Mouse (Mus musculus) MEL-GATA-1-ER (cell line): ENCODE data around the gene Tmem167b.
"Not testable (repeated sequence)": the region's sequence is repeated elsewhere in the genome, so short reads cannot be mapped to it uniquely, and the experiment has no call there.

ENCODE experiments used
- DNase-seq: peaks from one replicate; pipeline ENCODE4 v3.0.0-alpha.2; 2012; ENCODE audit warnings: low read depth; ENCODE audit errors: extremely low read depth

Gene Tmem167b

GRCm38 (mm10) chr3:108562133-108562730, at the start of gene Tmem167b:
TSS of gene Tmem167b (minus strand) at chr3:108562466.
- DNase-seq, result peak; percentile 100

DNA sequence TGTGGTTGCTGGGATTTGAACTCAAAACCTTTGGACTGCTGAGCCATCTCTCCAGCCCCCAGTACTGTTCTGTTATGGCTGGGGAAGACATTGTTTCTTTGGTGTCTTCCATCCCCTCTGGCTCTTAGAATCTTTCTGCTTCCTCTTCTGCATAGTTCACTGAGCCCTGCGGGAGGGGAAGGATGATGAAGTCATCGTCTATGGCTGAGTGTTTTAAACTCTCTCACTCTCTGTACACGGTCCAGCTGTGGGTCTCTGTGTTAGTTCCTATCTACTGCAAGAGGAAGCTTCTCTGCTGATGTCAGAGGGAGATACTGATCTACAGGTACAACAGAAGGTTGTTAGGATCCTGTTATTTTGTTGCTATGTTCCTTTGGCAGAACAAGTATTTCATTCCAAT, 46.6 kb upstream of the Tmem167b start:
- DNase-seq, result no peak

DNA sequence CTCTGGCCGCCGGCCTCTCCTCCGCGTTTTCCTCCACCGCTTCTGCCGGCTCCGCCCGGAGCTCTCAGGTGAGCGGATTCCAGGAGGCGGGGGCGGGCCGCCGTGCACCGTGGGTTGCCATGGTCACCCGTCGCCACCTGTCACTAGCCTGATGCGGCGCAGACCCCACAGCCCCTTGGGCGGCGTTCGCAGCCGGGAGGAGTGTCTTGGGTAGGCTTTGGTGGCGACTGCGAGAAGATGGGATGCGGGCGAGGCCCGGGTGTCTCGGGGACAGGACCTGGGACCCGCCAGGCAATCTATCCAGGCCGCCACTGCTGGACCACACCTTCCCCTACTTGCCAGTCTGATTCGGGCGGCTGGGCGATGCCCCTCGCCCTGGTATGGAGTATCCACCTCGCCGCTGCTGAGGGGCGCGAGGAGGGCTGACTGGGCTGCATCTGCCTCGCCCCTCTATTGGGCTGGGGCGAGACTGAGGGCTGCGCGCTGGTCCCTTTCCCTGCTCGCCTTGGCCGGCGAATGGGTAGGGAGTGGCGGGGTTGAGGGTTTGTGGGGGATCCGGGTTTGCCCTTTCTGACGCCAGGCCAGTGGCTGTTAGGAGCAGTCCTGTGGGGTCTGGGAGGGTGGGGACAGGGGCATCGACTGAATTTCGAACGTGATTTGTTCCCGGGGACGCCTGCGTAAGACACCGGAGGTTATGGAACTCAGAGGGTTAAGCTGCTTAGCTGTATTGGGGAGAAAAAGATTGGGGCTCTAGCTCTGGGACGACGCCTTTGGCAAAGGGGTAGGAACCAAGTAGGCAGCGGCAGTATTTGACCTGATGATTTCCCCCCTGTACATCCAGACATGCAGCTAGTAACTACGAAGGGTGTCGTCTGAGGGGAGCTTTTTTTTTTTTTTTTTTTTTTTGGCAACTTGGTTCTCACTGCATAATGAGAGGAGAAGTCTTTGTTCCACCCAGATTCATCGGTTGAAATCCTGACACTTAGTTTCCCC, 29.6 kb upstream of the Tmem167b start:
- DNase-seq, result peak; percentile 21

DNA sequence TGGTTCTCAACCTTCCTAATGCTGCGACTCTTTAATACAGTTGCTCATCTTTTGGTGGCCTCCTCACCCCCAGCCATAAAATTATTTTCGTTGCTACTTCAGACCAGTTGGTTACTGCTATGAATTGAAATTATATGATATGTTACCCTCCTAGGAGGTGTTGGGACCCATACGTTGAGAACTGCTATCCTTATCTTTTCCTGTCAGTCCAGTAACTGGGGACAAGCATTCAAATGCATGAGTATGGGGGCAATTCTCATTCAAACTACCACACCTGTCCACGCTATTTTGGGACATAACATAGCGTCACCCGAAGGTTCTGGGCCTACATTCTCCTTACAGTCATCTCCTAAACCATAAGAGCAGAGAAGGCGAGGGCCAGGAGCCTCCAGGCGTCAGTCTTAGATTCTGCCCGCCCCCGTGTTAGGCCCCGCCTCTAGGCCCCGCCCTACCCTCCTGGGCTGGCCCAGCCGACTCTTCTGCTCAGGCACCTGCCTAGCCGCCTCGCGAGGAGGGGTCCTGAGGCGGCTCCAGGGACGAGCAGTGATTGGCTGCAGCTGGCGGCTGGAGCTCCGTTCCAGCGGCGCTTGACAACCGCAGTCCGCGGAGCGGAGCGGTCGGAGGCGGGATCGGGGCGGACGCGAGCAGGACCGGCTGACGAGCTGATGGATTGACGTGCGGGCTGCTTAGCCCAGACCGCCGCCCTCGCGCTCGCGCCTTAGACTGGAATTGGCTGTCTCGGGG, 28.7 kb upstream of the Tmem167b start, which contains the start of gene Wdr47:
Gene Wdr47, plus strand, starts transcription at position 494 of the 744 bp plus-strand sequence.
- DNase-seq, result peak; percentile 88

- DNase-seq, result no peak
These were observed 26.2 kb upstream of the Tmem167b start for GRCm38 (mm10) chr3:108588446-108588845.

- no peak for DNase-seq
These were observed 22.3 kb upstream of the Tmem167b start for GRCm38 (mm10) chr3:108584580-108584979.

DNA sequence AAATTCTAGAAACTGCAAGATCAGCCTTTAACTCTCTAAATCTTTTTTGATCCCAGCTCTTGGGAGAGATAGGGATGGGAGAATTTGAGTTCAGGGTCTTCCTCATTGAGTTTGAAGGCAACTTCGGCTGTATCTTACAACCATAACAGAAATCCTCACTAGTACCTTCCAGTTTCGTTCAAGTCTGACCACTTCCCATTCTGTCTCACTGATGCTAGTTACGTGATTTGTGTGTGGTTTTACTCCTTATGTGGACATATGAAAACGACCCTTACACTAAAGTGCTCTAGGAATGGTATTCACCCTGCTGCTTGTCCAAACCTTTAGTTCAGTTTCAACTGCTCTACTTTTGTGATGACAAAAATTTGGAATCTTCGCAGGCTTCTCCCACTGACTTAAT, 11.8 kb upstream of the Tmem167b start:
- no peak for DNase-seq

- no peak for DNase-seq
These were observed 10.2 kb upstream of the Tmem167b start for GRCm38 (mm10) chr3:108572309-108573010.

DNA sequence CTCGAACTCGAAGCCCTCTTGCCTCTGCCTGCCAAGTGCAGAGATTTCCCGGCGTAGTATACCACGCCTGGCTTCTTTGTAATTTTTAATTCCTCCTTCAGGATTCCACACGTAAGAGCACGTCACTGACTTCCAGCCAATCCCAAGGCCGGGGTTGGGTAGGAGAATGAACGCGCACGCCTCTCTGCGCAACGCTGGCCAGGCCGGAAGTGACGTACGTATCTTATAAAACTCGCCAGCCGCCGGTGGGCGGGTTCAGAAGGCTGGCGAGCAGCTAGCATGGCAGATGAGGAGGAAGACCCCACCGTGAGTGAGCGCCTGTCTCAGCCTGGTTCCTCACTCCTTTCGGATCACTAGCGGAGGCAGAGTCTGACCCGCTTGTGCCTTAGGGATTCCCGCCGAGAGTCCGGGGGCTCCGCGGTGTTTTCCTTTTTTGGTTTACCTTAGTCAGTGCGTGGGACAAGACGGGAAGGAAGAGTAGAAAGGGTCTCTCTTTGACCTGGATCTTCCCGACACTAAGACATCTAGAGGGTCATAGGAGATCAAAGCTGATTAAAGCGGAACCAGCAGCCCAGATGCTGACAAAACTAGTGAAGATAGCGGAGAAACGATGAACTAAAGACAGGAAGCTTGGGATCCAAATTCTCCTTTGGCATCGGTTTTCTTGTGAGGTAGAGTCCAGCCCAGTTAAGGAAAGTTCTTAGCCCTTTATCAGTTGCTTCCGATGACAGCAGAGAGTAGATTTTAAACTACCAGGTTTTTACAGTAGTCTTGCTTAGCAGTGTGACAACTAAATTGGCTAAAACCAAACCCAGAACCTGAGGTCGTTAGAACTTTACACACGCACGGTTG, 9.4 kb upstream of the Tmem167b start, which contains the start of gene Taf13:
Gene Taf13, plus strand, starts transcription at position 256 of the 852 bp plus-strand sequence.
- peak; percentile 99 for DNase-seq

- DNase-seq, result no peak
These were observed 8.5 kb upstream of the Tmem167b start for GRCm38 (mm10) chr3:108570813-108571212.

DNA sequence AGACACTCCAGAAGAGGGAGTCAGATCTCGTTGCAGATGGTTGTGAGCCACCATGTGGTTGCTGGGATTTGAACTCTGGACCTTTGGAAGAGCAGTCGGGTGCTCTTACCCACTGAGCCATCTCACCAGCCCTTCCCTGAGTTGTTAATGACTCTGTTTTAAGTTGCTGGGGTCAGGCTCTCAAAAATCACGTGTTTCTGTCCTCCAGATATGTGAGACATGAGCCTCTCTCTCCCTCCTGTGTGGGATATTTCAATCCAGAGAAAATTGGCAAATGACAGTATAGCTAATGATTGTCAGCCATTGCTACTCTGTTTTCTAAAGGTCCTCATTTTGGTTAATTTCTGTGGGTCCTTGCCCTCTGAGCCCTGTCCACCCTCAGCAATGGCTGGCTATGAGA, 7.4 kb upstream of the Tmem167b start:
- DNase-seq, result not testable (repeated sequence)

- no peak for DNase-seq
These were observed 6.0 kb upstream of the Tmem167b start for GRCm38 (mm10) chr3:108567990-108568877.

DNA sequence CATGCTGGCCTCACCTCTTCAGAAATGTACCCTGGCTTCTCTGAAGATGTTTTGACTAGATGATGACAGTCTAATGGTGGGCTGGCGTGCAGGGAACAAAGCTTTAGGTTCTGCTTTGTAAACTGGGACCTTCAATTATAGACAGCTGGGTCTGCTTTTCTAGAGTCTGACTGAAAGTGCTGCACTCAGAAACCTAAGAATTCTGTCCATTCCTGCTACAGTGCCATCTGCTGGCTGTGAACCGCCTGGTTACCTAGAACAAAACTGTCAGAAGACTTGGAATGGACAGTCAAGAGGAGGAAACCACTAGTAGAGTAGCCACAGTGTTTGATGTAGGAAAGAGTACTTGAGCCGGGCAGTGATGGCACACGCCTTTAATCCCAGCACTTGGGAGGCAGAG, 1.0 kb upstream of the Tmem167b start:
- peak; percentile 89 for DNase-seq

DNA sequence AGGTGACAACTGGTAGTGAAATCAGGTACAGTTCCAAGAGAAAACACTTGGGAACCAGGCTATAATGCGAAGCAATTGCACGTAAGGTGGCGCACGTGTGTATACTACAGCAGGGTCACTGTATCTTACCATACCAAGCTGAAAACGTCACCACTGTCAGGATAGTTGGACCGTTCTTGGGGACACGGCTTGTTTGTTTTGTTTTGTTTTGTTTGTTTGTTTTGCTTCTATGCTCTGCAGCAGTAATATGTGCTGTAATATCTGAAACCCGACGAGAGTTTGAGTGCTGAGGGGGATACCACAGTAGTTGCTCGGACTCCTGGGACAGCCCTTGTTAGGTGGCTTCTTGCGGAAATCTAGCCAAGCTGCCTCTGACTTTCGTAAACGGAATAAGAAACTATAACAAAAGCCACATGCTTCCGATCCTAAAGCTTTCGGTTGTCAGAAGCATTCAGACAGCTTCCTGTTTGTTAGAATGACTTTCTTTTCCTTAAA, 558 bp upstream of the Tmem167b start:
- DNase-seq, result peak; percentile 54

- no peak for DNase-seq
These were observed 4.4 kb downstream of the Tmem167b start for GRCm38 (mm10) chr3:108557888-108558287.

GRCm38 (mm10) chr3:108554587-108555312, 7.5 kb downstream of the Tmem167b start:
- peak; percentile 97 for DNase-seq

DNA sequence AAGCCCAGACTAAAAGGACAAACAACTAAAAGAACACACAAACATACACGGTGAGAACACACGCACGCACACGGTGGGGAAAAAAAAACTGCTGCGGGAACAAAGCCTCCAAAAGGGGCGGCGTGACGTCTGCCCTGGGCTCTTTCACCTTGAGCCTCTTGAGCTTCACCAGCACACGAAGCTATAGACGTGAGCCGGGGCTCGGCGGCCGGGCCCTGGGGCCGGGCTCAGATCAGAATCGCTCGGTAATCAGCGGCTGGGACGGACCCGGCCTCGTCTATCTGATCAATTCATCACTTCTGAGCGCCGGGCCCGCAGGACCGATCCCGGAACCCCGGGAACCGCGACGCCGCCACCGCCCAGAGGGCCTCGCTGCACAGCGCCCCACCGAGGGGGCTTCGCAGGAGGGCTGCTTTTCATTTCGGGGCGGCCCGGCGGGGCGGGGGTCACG, 8.1 kb downstream of the Tmem167b start:
- no peak for DNase-seq

DNA sequence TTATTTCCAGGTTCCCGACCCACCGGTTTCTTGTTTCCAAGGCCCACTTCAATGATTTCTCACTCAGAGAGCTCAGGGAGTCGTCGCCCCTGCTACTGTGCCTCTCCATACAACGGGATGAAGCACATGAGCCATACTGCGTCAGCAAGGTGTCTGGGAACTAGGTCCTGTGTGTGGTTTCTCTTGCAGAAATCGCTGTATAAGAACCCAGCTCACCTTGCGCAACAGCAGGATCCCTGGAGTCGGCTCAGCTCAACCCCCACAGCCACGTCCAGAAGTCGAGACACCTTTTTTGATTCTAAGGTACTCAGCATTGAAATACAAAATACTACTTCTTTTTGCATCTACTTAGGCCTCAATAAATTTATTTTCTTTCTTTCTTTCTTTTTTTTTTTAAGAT, 20.0 kb downstream of the Tmem167b start:
- DNase-seq, result no peak
